Mouse (Mus musculus): ENCODE data around the gene Zfp617.
A peak's percentile ranks its signal among the peaks of the same experiment; 100 is the strongest.
"Not testable (repeated sequence)": the region's sequence is repeated elsewhere in the genome, so short reads cannot be mapped to it uniquely, and the experiment has no call there.

The Zfp617 gene

GRCm38 (mm10) chr8:71952489-71952888 is 44.1 kb downstream of the Zfp617 start:
- DNase-seq (ENCODE audit: low spot score in 2 of 2), result no peak

- DNase-seq (ENCODE audit: low spot score in 2 of 2), result not testable (repeated sequence)
These were observed 44.7 kb downstream of the Zfp617 start for GRCm38 (mm10) chr8:71952961-71953700.

- DNase-seq (ENCODE audit: low spot score in 2 of 2), result no peak
These were observed 46.2 kb downstream of the Zfp617 start for GRCm38 (mm10) chr8:71954666-71955065.

GRCm38 (mm10) chr8:71960483-71960882 is 52.0 kb downstream of the Zfp617 start:
- no peak for DNase-seq (ENCODE audit: low spot score in 2 of 2)

GRCm38 (mm10) chr8:71961796-71962195 is 53.4 kb downstream of the Zfp617 start:
- no peak for DNase-seq (ENCODE audit: low spot score in 2 of 2)

- DNase-seq (ENCODE audit: low spot score in 2 of 2), result no peak
These were observed 55.6 kb downstream of the Zfp617 start for GRCm38 (mm10) chr8:71964051-71964450.

GRCm38 (mm10) chr8:71965166-71965565 is 56.7 kb downstream of the Zfp617 start:
- DNase-seq (ENCODE audit: low spot score in 2 of 2), result no peak

- DNase-seq (ENCODE audit: low spot score in 2 of 2), result no peak
These were observed 58.0 kb downstream of the Zfp617 start for GRCm38 (mm10) chr8:71966411-71966810.

GRCm38 (mm10) chr8:71967261-71967660 is 58.8 kb downstream of the Zfp617 start:
- no peak for DNase-seq (ENCODE audit: low spot score in 2 of 2)

- no peak for DNase-seq (ENCODE audit: low spot score in 2 of 2)
These were observed 59.7 kb downstream of the Zfp617 start for GRCm38 (mm10) chr8:71968100-71968499.

- DNase-seq (ENCODE audit: low spot score in 2 of 2), result no peak
These were observed 60.2 kb downstream of the Zfp617 start for GRCm38 (mm10) chr8:71968636-71969035.

- DNase-seq (ENCODE audit: low spot score in 2 of 2), result no peak
These were observed 63.5 kb downstream of the Zfp617 start for GRCm38 (mm10) chr8:71971945-71972344.

GRCm38 (mm10) chr8:71974211-71974610 is 65.8 kb downstream of the Zfp617 start:
- no peak for DNase-seq (ENCODE audit: low spot score in 2 of 2)

GRCm38 (mm10) chr8:71981032-71981431 is 72.6 kb downstream of the Zfp617 start:
- DNase-seq (ENCODE audit: low spot score in 2 of 2), result peak; percentile 37 to 48

GRCm38 (mm10) chr8:71981456-71981855 is 73.0 kb downstream of the Zfp617 start:
- no peak for DNase-seq (ENCODE audit: low spot score in 2 of 2)

Data from spleen, postnatal 36 days (tissue).